Mouse (Mus musculus) effector memory CD4-positive, alpha-beta T cell, adult 7 months (primary cell): ENCODE data around the gene Cant1. TPM values are rescaled to one million over a fixed set of nuclear protein-coding genes. Genes with fewer than 3 reads are reported as not detected.

ENCODE experiments used
- polyA plus RNA-seq: library from polyadenylated mRNA; unstranded; fragments of 100-300 nt; shearing (Covaris generic); gene quantifications from one replicate; pipeline ENCODE4 v1.2.1, GENCODE M21; 2017

Cant1 gene
- 44.2 TPM for polyA plus RNA-seq

GRCm38 (mm10) chr11:118418834-118419504 is at the start of gene Cant1:
Gene Cant1 (minus strand): TSS chr11:118419086.

GRCm38 (mm10) chr11:118427986-118428385 is 9.1 kb upstream of the Cant1 start, which contains the start of gene C1qtnf1:
Gene C1qtnf1 (plus strand): TSS chr11:118428203.

GRCm38 (mm10) chr11:118401760-118402280 is 17.1 kb downstream of the Cant1 start, which contains the start of gene Lgals3bp:
Gene Lgals3bp (minus strand): TSS chr11:118402092.

Other genes with a start within 250 kb of the Cant1 start
- gene Cyth1, start 170.5 kb downstream of the Cant1 start, polyA plus RNA-seq: 209 TPM
- 58.1 TPM for gene Usp36, start 128.8 kb downstream of the Cant1 start, polyA plus RNA-seq
- not detected for gene Cep295nl, start 76.6 kb downstream of the Cant1 start, polyA plus RNA-seq
- 12.6 TPM for gene Timp2, start 63.3 kb downstream of the Cant1 start, polyA plus RNA-seq
- gene Lgals3bp, start 17.0 kb downstream of the Cant1 start, polyA plus RNA-seq: 83.4 TPM
- gene C1qtnf1, start 9.1 kb upstream of the Cant1 start, polyA plus RNA-seq: not detected
- 8.0 TPM for gene Engase, start 57.7 kb upstream of the Cant1 start, polyA plus RNA-seq